Mouse (Mus musculus) left cerebral cortex, postnatal 4 days (tissue): ENCODE measurements around the gene Brwd3. TPM values are rescaled to one million over a fixed set of nuclear protein-coding genes. Genes with fewer than 3 reads are reported as not detected.

Experiments
- DNase-seq: peaks from one replicate; pipeline ENCODE4 v3.0.0-alpha.2; 2022
- intact Hi-C: fragments of 180-260 bp; cut with DNase I; formaldehyde crosslinking; loops from one replicate; pipeline ENCODE4 v1.15.1; 2025
- total RNA-seq, 2 experiments: library from RNA; stranded (reverse); gene quantifications; 2 replicates each; pipeline ENCODE4 v1.2.3; 2021

Brwd3 gene
- 10 to 100 TPM; 19.1 to 19.8 TPM for total RNA-seq

GRCm38 (mm10) chrX:108834090-108834774 lies at the start of gene Brwd3:
TSS of gene Brwd3 (minus strand) at chrX:108834372.
- intact Hi-C loops, result no loop called here
- peak; percentile 85 for DNase-seq

GRCm38 (mm10) chrX:108862632-108863031 lies 28.5 kb upstream of the Brwd3 start:
- no peak for DNase-seq
- intact Hi-C loops, result no loop called here

- intact Hi-C loops, result no loop called here
- DNase-seq, result no peak
These were observed 8.5 kb upstream of the Brwd3 start for GRCm38 (mm10) chrX:108842705-108843104.

- intact Hi-C loops, result no loop called here
- DNase-seq, result no peak
These were observed 2.2 kb upstream of the Brwd3 start for GRCm38 (mm10) chrX:108836416-108836815.

GRCm38 (mm10) chrX:108835233-108835632 lies 1.1 kb upstream of the Brwd3 start:
- DNase-seq, result no peak
- intact Hi-C loops, result no loop called here

- peak; percentile 6 for DNase-seq
- intact Hi-C loops, result no loop called here
These were observed 671 bp downstream of the Brwd3 start for GRCm38 (mm10) chrX:108833381-108834020.

GRCm38 (mm10) chrX:108832674-108833189 lies 1.4 kb downstream of the Brwd3 start:
- intact Hi-C loops, result no loop called here

GRCm38 (mm10) chrX:108831231-108831630 lies 2.9 kb downstream of the Brwd3 start:
- intact Hi-C loops, result no loop called here
- no peak for DNase-seq

More at GRCm38 (mm10) chrX:108832674-108833189, 1.4 kb downstream of the Brwd3 start:
- peak; percentile 69 for DNase-seq

GRCm38 (mm10) chrX:108828111-108828510 lies 6.1 kb downstream of the Brwd3 start:
- DNase-seq, result no peak
- intact Hi-C loops, result no loop called here

- intact Hi-C loops, result no loop called here
- no peak for DNase-seq
These were observed 36.9 kb downstream of the Brwd3 start for GRCm38 (mm10) chrX:108797268-108797667.

GRCm38 (mm10) chrX:108783724-108784123 lies 50.4 kb downstream of the Brwd3 start:
- intact Hi-C loops, result no loop called here
- DNase-seq, result no peak

GRCm38 (mm10) chrX:108731755-108732154 lies 102.4 kb downstream of the Brwd3 start:
- intact Hi-C loops, result no loop called here
- DNase-seq, result no peak

GRCm38 (mm10) chrX:108729564-108729963 lies 104.6 kb downstream of the Brwd3 start:
- intact Hi-C loops, result no loop called here
- DNase-seq, result no peak

GRCm38 (mm10) chrX:108729068-108729467 lies 105.1 kb downstream of the Brwd3 start:
- peak; percentile 22 for DNase-seq
- intact Hi-C loops, result no loop called here

- DNase-seq, result no peak
- intact Hi-C loops, result no loop called here
These were observed 105.8 kb downstream of the Brwd3 start for GRCm38 (mm10) chrX:108728334-108728733.

- DNase-seq, result no peak
- intact Hi-C loops, result no loop called here
These were observed 109.9 kb downstream of the Brwd3 start for GRCm38 (mm10) chrX:108724241-108724640.

GRCm38 (mm10) chrX:108722447-108722846 lies 111.7 kb downstream of the Brwd3 start:
- no peak for DNase-seq
- intact Hi-C loops, result no loop called here

- DNase-seq, result no peak
- intact Hi-C loops, result no loop called here
These were observed 129.9 kb downstream of the Brwd3 start for GRCm38 (mm10) chrX:108704312-108704711.
